In genomic region chr2:75090439-75090838, GRCm38 (mm10) we compare ENCODE assay signal across 23 mouse cellular contexts.
A peak's percentile ranks its signal among the peaks of the same experiment; 100 is the strongest.
DNase-seq lines count a peak whose midpoint lies in the region; ATAC-seq and TF ChIP-seq lines count a peak whose summit lies in the region.
"Had no signal": no experiment of that assay in that cellular context is flagged by ENCODE, and none has a peak within 500 bp of the region (broad histone marks: within the 10 kb centered on the region; RNA-seq: fewer than 3 reads in every experiment).

No protein-coding gene starts in this region.

- no peaks in the 10 kb centered on the region for H3K9me3 ChIP-seq in intestine, embryonic 14.5 days (ENCODE audit: control insufficient read depth, low read length)
- no peaks in the 10 kb centered on the region for H3K9me3 ChIP-seq in intestine, postnatal 0 days (ENCODE audit: control insufficient read depth)
- H3K9me3 ChIP-seq in neural tube, embryonic 13.5 days, result no peaks in the 10 kb centered on the region
- H3K9me3 ChIP-seq: embryonic facial prominence, embryonic 13.5 days; forebrain, embryonic 12.5 days; heart, embryonic 15.5 days; intestine, embryonic 15.5 days; midbrain, embryonic 12.5 days had no signal

- H3K27ac ChIP-seq in intestine, embryonic 14.5 days (ENCODE audit: low read depth), result no peak overlapping the region
- no peak overlapping the region for H3K27ac ChIP-seq in intestine, postnatal 0 days (ENCODE audit: low read depth, low read length)
- peak overlapping the region; percentile 57 for H3K27ac ChIP-seq in neural tube, embryonic 13.5 days (replicated peaks)
- H3K27ac ChIP-seq: embryonic facial prominence, embryonic 13.5 days; forebrain, embryonic 12.5 days; heart, embryonic 15.5 days; intestine, embryonic 15.5 days; midbrain, embryonic 12.5 days had no signal

- no peak for ATAC-seq in intestine, embryonic 14.5 days (replicated peaks; ENCODE audit: low FRiP score, low TSS enrichment, low read depth)
- no peak for ATAC-seq in intestine, postnatal 0 days
- ATAC-seq in neural tube, embryonic 13.5 days (ENCODE audit: low read depth), result 0 out of 2 replicates have a peak, but pooled peaks have one; percentile 59
- ATAC-seq: intestine, embryonic 15.5 days; liver, postnatal 0 days; lung, postnatal 0 days had no signal

- H3K4me2 ChIP-seq in intestine, embryonic 14.5 days (ENCODE audit: low read length), result 0 out of 2 replicates have a peak overlapping the region, but pooled peaks have one; percentile 11
- H3K4me2 ChIP-seq in intestine, postnatal 0 days (replicated peaks; ENCODE audit: low read depth), result no peak overlapping the region
- peak overlapping the region; percentile 41 for H3K4me2 ChIP-seq in neural tube, embryonic 13.5 days
- H3K4me2 ChIP-seq: embryonic facial prominence, embryonic 13.5 days; forebrain, embryonic 12.5 days; heart, embryonic 15.5 days; intestine, embryonic 15.5 days; liver, embryonic 11.5 days; midbrain, embryonic 12.5 days had no signal

- TF ChIP-seq CTCF in intestine, postnatal 0 days (IDR thresholded peaks at IDR 0.05; ENCODE audit: low read depth), result no peak
- no peak for TF ChIP-seq CTCF in brain, embryonic 14.5 days (IDR thresholded peaks at IDR 0.05; ENCODE audit: borderline replicate concordance, extremely low read depth, insufficient read depth, insufficient read length)

- H3K4me3 ChIP-seq in intestine, embryonic 14.5 days (ENCODE audit: low read depth, low read length), result no peak overlapping the region
- H3K4me3 ChIP-seq in intestine, postnatal 0 days (ENCODE audit: low read depth, low read length), result no peak overlapping the region
- 0 out of 2 replicates have a peak overlapping the region, but pooled peaks have one; percentile 1 for H3K4me3 ChIP-seq in neural tube, embryonic 13.5 days
- H3K4me3 ChIP-seq: embryonic facial prominence, embryonic 13.5 days; erythroblast, embryonic 14.5 days; forebrain, embryonic 12.5 days; heart, embryonic 15.5 days; intestine, embryonic 15.5 days; midbrain, embryonic 12.5 days had no signal

- H3K9ac ChIP-seq in intestine, embryonic 14.5 days (ENCODE audit: low read length), result no peak overlapping the region
- no peak overlapping the region for H3K9ac ChIP-seq in intestine, postnatal 0 days (ENCODE audit: low read depth, low read length)
- peak overlapping the region; percentile 34 for H3K9ac ChIP-seq in neural tube, embryonic 13.5 days
- H3K9ac ChIP-seq: embryonic facial prominence, embryonic 13.5 days; forebrain, embryonic 12.5 days; heart, embryonic 15.5 days; intestine, embryonic 15.5 days; liver, postnatal 0 days; midbrain, embryonic 12.5 days had no signal

- WGBS in intestine, embryonic 14.5 days, result 15% methylated on average over 16 of the region's 16 CpGs
- 39% methylated on average over 16 of the region's 16 CpGs for WGBS in intestine, postnatal 0 days
- 9% methylated on average over 16 of the region's 16 CpGs for WGBS in neural tube, embryonic 13.5 days

- H3K4me1 ChIP-seq in intestine, embryonic 14.5 days (replicated peaks; ENCODE audit: control insufficient read depth, insufficient read depth, low read length), result peaks cover 26% of the 10 kb centered on the region
- H3K4me1 ChIP-seq in intestine, postnatal 0 days (replicated peaks; ENCODE audit: control insufficient read depth, insufficient read depth, low read length), result no peaks in the 10 kb centered on the region
- peaks cover 33% of the 10 kb centered on the region for H3K4me1 ChIP-seq in neural tube, embryonic 13.5 days (replicated peaks)
- H3K4me1 ChIP-seq: midbrain, embryonic 12.5 days had no signal

- TF ChIP-seq POLR2A in brain, embryonic 14.5 days (IDR thresholded peaks at IDR 0.05; ENCODE audit: borderline replicate concordance, extremely low read depth, insufficient read depth, insufficient read length, poor library complexity, severe bottlenecking), result no peak

- no peaks in the 10 kb centered on the region for H3K36me3 ChIP-seq in intestine, embryonic 14.5 days (ENCODE audit: control insufficient read depth, insufficient read depth, low read length)
- H3K36me3 ChIP-seq in intestine, postnatal 0 days (ENCODE audit: control insufficient read depth, insufficient read depth), result no peaks in the 10 kb centered on the region
- no peaks in the 10 kb centered on the region for H3K36me3 ChIP-seq in neural tube, embryonic 13.5 days
- H3K36me3 ChIP-seq: embryonic facial prominence, embryonic 13.5 days; forebrain, embryonic 12.5 days; heart, embryonic 15.5 days; intestine, embryonic 15.5 days; midbrain, embryonic 12.5 days had no signal

- H3K27me3 ChIP-seq in intestine, embryonic 14.5 days (replicated peaks; ENCODE audit: control insufficient read depth, insufficient read depth, low read length), result no peaks in the 10 kb centered on the region
- no peaks in the 10 kb centered on the region for H3K27me3 ChIP-seq in intestine, postnatal 0 days (replicated peaks; ENCODE audit: control insufficient read depth, insufficient read depth, low read length)
- no peaks in the 10 kb centered on the region for H3K27me3 ChIP-seq in neural tube, embryonic 13.5 days
- H3K27me3 ChIP-seq: embryonic facial prominence, embryonic 13.5 days; forebrain, embryonic 12.5 days; intestine, embryonic 15.5 days; midbrain, embryonic 12.5 days had no signal

- DNase-seq in embryo, embryonic 10 days (ENCODE audit: low spot score), result peak; percentile 34
- no peak for DNase-seq in embryo, embryonic 9.5 days (ENCODE audit: extremely low spot score)
- DNase-seq in intestine, embryonic 14.5 days (ENCODE audit: low spot score), result no peak
- DNase-seq in brain, embryonic 14.5 days (ENCODE audit: low read depth), result peak; percentile 22
- DNase-seq in heart, adult 9 months (ENCODE audit: low spot score in 2 of 2), result no peak
- DNase-seq: adrenal gland, postnatal 14 days; cerebellum, adult 9-10 months; heart, postnatal 36 days; kidney, postnatal 10 days; left cerebral cortex, postnatal 4 days; liver, postnatal 0 days; thymus, adult 18-20 months; thymus, postnatal 36 days had no signal

Comparison
In these comparisons a context has a peak if more than half of its experiments do, and no peak if none do; other contexts are left out.
1. DNase-seq: peak in embryo, embryonic 10 days (single experiment) and brain, embryonic 14.5 days (single experiment); none in embryo, embryonic 9.5 days (single experiment), intestine, embryonic 14.5 days (single experiment) and heart, adult 9 months (0 of 2).